Mouse (Mus musculus) cerebral cortex, adult 2 months (tissue): ENCODE results near the gene Dlx3.

ENCODE experiments used
- WGBS: fragments of 180-500 bp; shearing (Covaris S2); methylation state at CpG from one replicate; pipeline ENCODE4 v1.1.7; 2018; 5-methylcytosine and 5-hydroxymethylcytosine counted together

Gene Dlx3

GRCm38 (mm10) chr11:95088286-95088685, 31.6 kb upstream of the Dlx3 start:
- 77% methylated on average over 7 of the region's 7 CpGs for WGBS

- 72% methylated on average over 16 of the region's 16 CpGs for WGBS
Observed at GRCm38 (mm10) chr11:95088857-95089779, 30.8 kb upstream of the Dlx3 start.

- 72% methylated on average over 5 of the region's 5 CpGs for WGBS
Observed at GRCm38 (mm10) chr11:95093077-95093476, 26.8 kb upstream of the Dlx3 start.

- WGBS = 75% methylated on average over 10 of the region's 10 CpGs
Observed at GRCm38 (mm10) chr11:95095596-95095995, 24.3 kb upstream of the Dlx3 start.

GRCm38 (mm10) chr11:95096608-95097373, 23.1 kb upstream of the Dlx3 start:
- WGBS = 67% methylated on average over 4 of the region's 4 CpGs

- WGBS = 69% methylated on average over 6 of the region's 6 CpGs
Observed at GRCm38 (mm10) chr11:95097889-95098288, 22.0 kb upstream of the Dlx3 start.

- WGBS = 84% methylated on average over 5 of the region's 5 CpGs
Observed at GRCm38 (mm10) chr11:95098346-95099095, 21.4 kb upstream of the Dlx3 start.

- WGBS = 83% methylated on average over 3 of the region's 3 CpGs
Observed at GRCm38 (mm10) chr11:95100393-95100792, 19.5 kb upstream of the Dlx3 start.

GRCm38 (mm10) chr11:95101071-95101788, 18.7 kb upstream of the Dlx3 start:
- 60% methylated on average over 16 of the region's 16 CpGs for WGBS

- WGBS = 78% methylated on average over 19 of the region's 19 CpGs
Observed at GRCm38 (mm10) chr11:95102161-95102904, 17.6 kb upstream of the Dlx3 start.

- WGBS = 77% methylated on average over 6 of the region's 6 CpGs
Observed at GRCm38 (mm10) chr11:95104266-95104665, 15.7 kb upstream of the Dlx3 start.

- 19% methylated on average over 25 of the region's 25 CpGs for WGBS
Observed at GRCm38 (mm10) chr11:95105274-95105874, 14.5 kb upstream of the Dlx3 start.

GRCm38 (mm10) chr11:95106440-95107236, 13.3 kb upstream of the Dlx3 start:
- WGBS = 30% methylated on average over 23 of the region's 23 CpGs

- WGBS = 92% methylated on average over 2 of the region's 2 CpGs
Observed at GRCm38 (mm10) chr11:95109000-95109399, 10.9 kb upstream of the Dlx3 start.

GRCm38 (mm10) chr11:95110081-95110480, 9.8 kb upstream of the Dlx3 start:
- WGBS = 83% methylated on average over 7 of the region's 7 CpGs

GRCm38 (mm10) chr11:95117030-95117429, 2.9 kb upstream of the Dlx3 start:
- WGBS = 2% methylated on average over 6 of the region's 6 CpGs

GRCm38 (mm10) chr11:95118505-95118904, 1.4 kb upstream of the Dlx3 start:
- WGBS = 12% methylated on average over 8 of the region's 8 CpGs

- WGBS = 3% methylated on average over 21 of the region's 21 CpGs
Observed at GRCm38 (mm10) chr11:95120633-95121020, 708 bp downstream of the Dlx3 start.
